Mouse (Mus musculus) brain, embryonic 14.5 days (tissue): Measurements from ENCODE around the gene Ndufv1.

Experiments
- CTCF ChIP-seq: fragments of 200-500 bp; IDR thresholded peaks from 2 replicates; pipeline ENCODE4 v1.5.1; 2012; ENCODE audit warnings: inconsistent platforms, mild to moderate bottlenecking, moderate library complexity, borderline replicate concordance; ENCODE audit not compliant: insufficient read depth, insufficient read length; ENCODE audit errors: extremely low read depth
- POLR2A ChIP-seq: fragments of 200-500 bp; IDR thresholded peaks from 2 replicates; pipeline ENCODE4 v1.6.1; 2012; ENCODE audit warnings: mild to moderate bottlenecking, inconsistent platforms, borderline replicate concordance; ENCODE audit not compliant: poor library complexity, insufficient read depth, insufficient read length, severe bottlenecking; ENCODE audit errors: extremely low read depth

DNA sequence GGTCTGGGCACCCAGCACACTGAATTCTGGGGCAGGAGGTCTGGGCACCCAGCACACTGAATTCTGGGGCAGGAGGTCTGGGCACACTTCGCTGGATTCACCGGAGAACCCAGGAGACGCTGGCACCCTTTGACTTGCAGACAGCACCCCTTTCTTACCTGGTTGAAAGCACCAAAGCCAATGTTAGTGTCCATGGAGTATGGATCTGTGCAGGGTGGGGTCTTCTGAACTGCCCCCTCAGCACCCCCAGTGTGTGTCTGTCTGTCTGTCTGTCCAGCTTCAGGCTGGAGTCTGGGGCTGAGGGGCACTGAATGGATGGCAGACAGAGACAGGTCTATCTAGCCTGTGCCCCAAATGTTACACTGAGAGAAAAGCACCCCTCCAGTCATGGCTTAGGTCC lies 21.0 kb downstream of the Ndufv1 start:
- TF ChIP-seq CTCF (no peak), POLR2A (no peak)
